Mouse (Mus musculus): Measurements from ENCODE around the gene Btf3l4.

Btf3l4 gene

DNA sequence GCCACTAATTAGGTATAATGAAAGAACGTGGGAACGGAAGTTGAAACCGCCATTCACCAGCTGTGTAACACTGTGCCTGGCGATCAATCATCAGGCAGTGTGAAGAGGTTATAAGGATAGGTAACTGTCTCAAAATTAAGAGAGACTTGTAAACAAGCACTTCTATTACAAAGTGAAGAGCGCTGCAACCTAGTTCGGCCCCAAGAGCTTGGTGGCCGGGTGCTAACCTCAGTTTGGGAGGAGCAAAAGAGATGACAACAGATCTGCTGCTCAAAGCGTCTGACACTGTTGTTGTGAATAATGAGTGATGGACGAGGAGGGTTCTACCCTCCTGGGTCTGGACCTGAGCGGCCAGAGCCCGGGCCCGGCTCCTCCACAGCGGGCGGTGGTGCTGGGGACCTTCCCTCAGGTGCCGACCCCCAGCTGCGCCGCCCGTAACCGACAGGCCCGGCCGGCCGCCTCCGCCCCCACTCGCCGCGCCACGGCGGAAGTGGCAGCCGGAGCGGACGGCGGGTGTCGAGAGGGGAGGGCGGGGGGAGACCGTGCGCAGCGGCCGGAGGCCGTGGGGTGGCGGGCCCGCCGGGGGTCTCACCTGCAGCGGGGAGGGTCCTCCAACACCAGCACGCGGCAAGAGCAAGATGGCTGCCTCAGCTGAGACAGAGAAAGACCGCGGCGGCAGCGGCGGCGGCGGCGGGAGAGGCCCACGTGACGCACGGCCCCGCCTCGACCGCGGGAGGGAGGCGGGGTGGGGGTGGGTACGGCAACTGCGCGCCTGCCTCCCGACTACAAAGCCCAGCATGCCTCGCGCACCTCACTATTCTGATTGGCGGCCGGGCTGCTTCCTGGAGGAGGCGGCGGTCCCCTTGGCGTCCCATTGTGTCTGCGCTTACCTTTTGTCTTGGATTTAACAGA is at the start of gene Btf3l4:
TSS of gene Btf3l4 (minus strand) at position 699 of the 912 bp plus-strand sequence.
- peak; percentile 89 to 90 for DNase-seq (ENCODE audit: low spot score in 2 of 2)

DNA sequence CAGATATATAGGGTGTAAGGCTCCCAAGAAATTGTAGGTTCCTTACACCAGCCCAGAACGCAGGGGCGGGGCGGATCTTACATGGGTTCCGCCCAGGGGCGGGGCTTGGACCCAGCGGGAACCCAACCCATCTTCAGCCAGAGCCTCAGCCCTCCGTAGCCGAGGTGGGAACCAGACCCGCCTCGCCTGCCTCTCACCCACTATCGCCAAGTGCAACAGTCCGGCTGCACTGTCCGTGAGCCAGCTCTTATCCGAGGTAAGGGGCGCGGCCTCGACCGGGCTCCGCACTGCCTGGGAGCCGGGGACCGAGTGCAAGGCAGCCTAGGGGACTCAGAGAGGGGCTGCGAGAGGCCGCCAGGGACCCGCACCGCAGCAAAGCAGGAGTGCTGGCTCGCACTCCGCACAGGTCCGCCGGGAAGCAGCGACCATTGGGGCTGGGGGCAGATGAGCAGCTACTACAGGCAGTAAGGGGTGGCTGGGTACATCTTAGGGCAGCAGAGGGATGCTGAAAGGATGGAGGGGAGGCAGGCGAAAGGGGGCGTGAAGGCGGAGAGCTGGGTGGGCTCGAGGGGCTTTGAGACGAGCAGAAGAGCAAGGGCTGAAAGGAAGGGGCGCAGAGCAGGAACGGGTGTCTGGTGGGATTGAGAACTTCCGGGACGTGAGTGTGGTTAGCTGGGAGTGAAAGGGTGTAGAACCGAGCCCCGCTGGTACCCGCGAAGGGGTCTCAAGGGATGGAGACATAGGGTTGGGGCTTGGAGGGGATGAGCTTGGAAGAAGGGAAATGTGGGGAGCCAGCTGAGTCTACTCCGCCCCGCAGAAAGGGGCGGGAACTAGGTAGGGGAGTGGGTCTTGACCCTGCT is 45.8 kb upstream of the Btf3l4 start, which contains the start of gene Rab3b:
TSS of gene Rab3b (plus strand) at position 101 of the 860 bp plus-strand sequence.
- DNase-seq (ENCODE audit: low spot score in 2 of 2) = peak; percentile 43 to 54

DNA sequence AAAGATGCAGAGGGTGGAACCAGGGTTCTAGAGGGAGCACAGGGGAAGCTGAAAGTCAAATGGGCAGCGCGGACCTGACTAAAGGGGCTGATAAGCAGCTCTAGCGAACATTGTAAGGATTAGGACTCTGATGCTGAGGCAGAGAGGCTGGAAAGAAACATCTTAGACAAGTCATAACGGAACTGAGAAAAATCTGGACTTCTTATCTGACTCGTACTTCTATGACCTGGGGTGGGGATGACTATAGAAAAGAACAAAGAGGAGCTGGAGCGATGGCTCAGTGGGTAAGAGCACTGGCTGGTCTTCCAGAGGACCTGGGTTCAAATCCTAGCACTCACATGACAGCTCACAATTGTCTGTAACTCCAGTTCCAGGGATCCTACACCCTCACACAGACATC is 44.5 kb upstream of the Btf3l4 start:
- no peak for DNase-seq (ENCODE audit: low spot score in 2 of 2)

DNA sequence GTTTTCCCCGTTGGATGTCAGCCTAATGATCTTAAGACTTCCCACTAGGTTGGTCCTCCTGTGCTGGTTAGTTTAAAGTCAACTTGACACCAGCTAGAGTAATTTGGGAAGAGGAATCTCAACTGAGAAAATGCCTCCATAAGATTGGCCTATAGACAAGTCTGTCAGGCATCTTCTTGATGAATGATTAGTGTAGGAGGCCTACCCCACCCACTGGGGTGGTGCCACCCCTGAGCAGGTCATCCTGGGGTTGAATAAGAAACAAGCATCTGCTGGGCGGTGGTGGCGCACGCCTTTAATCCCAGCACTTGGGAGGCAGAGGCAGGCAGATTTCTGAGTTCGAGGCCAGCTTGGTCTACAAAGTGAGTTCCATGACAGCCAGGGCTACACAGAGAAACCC is 40.3 kb upstream of the Btf3l4 start:
- no peak for DNase-seq (ENCODE audit: low spot score in 2 of 2)

DNA sequence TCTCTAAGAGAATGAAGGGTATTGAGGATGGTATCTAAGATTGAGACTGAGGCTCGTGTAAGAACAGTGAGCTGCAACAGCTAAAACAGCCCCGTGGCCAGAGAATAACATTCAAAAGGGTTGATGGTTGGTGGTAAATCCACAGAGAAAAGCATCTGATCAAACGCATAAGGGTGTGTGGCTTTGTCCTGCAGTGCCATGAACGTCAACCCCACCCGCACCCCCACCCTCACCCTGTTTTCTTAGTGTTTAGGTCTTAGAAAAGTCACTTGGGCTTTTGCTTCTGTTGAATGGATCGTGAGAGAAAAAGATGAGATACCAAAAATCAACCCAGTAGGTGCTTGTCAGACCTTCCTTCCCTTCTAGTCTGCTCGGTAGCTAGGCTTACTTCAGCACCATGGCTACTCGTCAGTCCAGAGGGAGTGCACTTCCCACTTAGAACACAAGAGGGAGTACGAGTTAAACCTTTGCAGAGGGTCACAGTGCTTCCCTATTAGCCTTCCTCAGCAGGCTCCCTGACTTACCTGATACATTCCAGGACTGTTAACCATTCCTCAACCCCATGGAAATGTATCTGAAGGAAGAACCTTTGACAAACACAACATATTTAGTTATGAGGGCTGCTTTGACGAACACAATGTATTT is 36.4 kb upstream of the Btf3l4 start:
- peak; percentile 65 for DNase-seq (ENCODE audit: low spot score in 2 of 2)

DNA sequence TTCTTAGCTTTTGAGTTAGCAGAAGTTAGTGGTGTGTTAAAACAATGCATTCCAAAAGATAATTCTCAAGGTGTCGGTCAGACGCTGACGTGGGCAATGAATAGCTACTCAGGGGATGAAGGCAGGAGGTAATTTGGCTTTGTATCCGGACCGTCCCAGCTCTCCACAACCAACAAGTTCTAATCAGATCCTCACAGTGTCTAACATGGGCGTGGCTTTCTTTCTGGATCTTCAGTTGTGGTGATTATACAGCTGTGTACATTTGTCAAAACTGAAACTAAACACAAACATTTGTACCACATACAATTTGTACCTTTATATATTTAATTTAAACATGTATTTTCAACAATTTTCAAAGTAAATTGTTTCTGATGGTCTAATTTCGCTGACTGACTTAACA is 33.4 kb upstream of the Btf3l4 start:
- peak in 1 of 2 experiments; percentile 7 for DNase-seq (ENCODE audit: low spot score in 2 of 2)

DNA sequence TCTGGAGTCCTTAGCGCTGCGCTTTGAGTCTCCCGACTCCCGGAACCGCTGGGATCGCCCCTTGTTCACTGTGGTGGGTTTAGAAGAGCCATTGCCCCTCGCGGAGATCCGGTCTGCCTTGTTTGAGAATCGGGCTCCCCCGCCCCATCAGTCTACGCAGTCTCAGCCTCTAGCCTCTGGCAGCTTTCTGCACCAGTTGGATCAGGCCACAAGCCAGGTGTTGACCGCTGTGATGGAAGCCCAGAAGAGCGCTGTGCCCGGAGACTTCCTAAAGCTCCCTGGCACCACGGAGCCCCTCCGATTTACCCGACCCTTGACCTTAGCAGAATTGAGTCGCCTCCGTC is 15.1 kb upstream of the Btf3l4 start, which contains the start of gene A730015C16Rik:
TSS of gene A730015C16Rik (minus strand) at position 115 of the 344 bp plus-strand sequence.
- DNase-seq (ENCODE audit: low spot score in 2 of 2) = peak in 1 of 2 experiments; percentile 2

DNA sequence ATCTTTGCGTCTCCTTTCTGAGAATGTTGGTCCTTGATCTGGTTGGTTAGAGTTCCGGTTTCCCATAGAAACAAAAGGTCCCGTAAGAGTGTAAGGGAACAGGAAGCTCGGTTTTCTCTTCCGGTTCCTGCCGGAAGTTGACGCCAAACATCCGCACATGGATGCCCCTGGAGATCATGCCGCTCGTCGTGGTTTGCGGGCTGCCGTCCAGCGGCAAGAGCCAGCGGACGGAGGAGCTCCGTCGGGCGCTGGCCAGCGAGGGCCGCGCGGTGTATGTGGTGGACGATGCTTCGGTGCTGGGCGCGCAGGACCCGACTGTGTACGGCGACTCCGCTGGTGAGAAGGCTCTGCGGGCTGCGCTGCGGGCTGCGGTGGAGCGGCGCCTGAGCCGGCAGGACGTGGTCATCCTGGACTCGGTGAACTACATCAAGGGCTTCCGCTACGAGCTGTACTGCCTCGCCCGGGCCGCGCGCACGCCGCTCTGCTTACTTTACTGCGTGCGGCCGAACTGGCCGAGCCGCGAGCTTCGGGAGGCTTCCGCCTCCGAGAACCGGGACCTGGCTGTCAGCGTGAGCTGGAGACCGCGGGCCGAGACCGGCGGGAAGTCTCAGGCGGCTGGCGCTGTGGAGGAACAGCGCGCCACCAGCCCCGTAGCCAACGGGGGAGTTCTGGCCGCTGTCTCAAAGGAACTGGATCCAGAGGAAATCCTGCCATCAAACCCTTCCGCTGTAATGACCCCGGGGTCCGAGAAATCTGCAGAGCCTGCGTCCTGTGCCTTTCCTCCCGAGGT is 14.5 kb upstream of the Btf3l4 start, which contains the start of gene Kti12:
TSS of gene Kti12 (plus strand) at position 71 of the 790 bp plus-strand sequence.
- DNase-seq (ENCODE audit: low spot score in 2 of 2) = peak; percentile 73 to 79

DNA sequence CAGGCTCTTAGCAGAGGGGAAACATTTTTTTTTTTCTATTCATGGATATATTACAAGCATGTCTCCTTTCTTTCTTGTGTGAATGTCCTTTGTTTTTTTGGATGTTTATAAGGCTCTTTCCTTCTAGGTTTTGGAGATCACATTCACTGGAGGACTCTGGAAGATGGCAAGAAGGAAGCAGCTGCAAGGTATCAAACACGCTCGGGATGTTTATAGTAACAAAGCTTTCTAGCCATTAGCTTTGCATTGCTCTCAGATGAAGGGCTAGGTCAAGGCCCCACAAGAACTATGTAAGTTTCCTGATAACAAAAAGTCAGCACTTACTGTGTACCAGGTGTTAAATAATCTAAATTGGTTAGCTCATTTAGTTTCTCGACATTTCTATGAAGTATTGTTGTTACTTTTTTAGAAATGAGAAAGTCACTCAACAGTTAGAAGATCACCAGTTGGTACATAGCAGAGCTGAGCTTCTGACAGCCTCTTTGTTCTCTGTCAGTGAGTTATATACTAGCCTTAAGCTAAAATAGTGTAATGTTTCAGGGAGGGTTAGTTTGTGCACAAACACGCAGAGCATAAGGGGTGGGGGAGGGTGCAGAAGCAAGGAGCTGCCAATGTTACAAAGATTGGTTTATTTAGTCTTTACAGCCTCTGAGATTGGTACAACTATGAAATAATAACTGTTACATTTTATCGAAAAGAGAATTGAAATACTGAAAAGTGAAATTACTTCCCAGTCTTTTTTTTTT is 12.6 kb upstream of the Btf3l4 start:
- DNase-seq (ENCODE audit: low spot score in 2 of 2) = no peak

DNA sequence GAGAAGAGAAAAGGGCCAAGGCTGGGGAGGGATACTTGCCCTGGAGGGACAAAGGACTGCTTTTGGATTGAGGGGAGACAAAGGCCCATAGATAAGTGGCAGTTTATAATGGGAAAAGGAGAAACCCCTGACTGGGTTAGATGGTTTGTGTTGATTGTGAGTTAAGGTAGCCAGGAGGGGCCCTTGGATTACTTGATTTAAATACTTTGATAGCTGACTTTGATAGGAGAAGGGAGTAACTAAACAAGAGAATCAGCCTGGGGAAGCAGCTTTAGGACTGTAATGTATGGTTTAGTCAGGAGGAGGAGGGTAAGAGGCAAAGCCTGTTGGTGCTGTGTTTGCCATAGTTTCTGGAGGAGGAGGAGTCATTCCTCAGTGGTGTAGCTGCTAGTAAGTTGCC is 9.9 kb upstream of the Btf3l4 start:
- DNase-seq (ENCODE audit: low spot score in 2 of 2) = no peak

DNA sequence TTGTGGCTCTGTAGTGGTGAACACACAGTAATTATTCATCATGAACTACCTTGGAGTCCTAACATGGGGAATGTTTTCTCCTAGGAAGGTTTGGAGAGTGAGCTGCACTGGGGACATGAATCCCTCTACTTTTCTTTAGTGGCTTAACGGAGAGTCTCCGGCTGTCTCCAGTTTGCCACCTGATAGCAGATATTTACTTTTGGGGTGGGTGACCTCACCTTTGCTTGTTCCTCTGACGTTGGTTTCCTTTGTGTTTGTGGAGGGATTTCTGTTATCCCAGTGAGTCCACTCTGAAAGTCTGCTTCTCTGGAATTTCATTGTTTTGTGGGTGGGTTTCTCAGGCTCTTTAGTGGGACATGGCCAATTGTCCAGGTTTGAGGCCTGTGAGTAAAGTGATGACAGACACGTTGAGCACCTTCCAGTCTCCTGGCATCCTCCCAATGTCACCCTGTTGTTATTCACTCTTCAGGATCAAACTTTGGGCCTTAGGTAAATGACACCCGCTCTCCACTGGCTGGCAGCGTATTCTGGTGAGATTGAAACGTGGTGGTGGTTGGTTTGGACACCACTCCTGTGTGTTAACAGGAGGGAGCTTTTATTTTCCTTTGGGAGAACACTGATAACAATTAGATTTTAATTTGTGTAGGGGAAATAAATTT is 8.6 kb upstream of the Btf3l4 start:
- no peak for DNase-seq (ENCODE audit: low spot score in 2 of 2)

DNA sequence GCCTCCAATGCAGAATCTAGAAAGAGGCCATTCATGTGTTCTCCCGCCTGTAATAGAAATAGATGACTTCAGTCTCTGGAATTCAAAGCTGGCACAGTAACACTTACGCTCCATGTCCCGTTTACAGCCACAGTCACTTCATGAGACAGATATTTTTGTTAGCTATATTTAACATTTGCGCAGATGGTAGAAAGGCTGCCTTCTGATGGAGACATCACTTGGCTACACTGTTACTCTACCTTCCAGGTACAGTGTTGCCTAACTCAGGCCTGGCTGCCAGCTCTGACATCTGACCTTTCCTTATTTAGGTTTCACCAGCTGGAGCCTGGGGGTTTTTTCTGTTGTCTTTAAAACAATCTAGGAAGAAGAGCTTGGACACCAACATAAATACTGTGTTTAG is 4.6 kb upstream of the Btf3l4 start:
- DNase-seq (ENCODE audit: low spot score in 2 of 2) = no peak

DNA sequence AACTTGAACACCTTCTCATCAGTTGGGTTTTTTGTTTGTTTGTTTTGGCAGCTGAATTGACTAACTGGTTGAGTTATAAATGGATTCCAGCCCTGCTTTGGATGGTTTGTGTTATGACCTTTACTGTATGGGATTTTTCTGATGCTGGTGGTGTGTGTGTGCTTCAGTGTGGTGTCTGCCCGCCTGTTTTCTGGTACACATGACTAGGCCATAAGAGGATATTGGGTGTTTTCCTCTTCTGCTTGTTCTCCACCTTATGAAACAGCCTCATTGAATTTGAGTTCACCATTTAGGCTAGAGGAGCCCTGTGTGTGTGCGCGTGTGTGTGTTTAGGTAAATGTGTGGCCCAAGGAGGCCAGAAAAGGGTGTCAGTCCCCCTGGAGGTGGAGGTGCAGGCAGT is 2.1 kb upstream of the Btf3l4 start:
- no peak for DNase-seq (ENCODE audit: low spot score in 2 of 2)

DNA sequence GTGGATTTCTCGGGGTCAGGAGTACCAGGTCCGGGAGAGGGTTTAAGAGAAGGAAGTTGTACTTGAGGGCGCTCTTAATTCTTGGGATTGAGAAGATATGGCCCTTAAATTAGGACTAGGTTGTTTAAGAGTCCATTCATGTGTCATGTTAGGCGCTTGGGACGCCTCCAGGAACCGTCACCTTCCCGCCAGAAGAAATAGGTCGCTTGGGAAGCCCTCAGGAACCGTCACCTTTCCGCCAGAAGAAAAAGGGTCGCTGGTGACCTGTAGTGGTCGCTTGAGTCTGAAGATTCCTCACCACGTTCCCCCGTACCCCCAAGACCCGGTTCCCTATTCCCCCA is 1.5 kb upstream of the Btf3l4 start:
- no peak for DNase-seq (ENCODE audit: low spot score in 2 of 2)

DNA sequence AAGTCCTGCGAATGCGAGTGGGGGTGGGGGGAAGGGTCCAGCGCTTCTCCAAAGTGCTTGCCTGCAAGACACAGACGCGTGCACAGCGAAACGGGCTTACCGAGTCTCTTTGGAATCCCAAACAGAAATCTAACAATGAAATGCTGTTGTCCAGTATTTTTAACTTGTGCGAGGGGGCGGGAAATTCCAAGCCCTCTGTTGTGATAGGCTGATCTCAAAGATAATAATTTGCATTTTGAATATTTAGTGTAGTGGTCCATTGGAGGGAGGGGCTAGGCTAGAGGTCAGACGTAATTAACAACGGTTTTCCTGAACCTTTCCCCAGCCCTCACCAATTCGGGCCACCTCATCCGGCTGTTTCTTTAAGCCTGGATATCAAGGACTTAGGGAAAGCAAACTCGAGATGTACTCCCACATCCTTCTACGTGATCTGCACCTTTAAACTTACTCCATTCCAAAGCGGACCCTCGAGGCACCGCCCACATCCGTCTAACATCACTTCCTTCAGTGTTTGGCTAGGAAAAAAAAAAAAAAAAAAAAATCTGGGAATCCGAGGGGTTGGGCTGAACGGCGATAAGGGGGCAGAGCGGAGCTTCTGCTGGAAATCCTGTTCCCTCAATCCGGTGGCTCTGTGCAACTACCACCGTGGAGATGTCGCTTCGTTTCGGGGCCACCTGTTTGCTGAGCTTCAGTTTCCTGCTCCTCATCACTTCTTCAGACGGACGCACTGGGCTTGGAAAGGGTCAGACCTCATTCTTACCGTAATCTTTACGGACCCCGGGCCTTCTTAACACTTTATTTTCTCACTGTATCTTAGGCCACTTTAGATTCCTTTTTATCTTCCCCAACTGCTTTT is 929 bp upstream of the Btf3l4 start, which contains the start of gene Txndc12:
TSS of gene Txndc12 (plus strand) at position 487 of the 856 bp plus-strand sequence.
- DNase-seq (ENCODE audit: low spot score in 2 of 2) = peak; percentile 75 to 83

DNA sequence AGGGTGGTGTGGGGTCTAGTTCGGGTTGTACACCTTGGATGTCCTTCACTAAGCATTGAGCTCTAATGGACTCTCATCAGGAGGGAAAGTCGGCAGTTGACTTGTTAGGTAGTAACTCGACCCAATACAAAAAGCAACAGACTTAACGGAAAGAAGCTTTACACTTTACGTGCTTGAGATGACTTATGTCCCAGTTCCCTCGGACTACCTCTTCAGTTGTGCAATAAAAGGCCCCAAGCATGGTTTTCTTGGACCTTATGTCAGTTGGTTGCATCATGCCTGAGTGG is 357 bp upstream of the Btf3l4 start:
- no peak for DNase-seq (ENCODE audit: low spot score in 2 of 2)

DNA sequence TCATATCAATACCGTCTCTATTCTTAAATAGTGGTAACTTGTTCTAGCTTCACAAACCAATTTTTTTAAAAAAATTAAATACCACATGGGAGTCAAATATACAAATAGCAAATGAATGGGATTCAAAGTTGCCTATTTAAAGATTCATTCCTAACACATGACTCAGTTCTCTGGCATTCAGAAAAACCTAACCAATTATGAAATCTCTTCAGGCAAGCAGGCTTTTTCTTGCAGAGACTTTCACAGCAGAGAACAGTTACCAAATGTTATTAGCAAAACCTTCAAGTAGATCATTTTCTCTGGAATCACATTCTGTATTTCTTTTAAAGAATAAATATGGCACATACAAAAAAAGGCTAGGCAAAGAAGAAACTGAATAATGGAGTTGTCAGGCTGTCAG is 2.7 kb downstream of the Btf3l4 start:
- no peak for DNase-seq (ENCODE audit: low spot score in 2 of 2)

DNA sequence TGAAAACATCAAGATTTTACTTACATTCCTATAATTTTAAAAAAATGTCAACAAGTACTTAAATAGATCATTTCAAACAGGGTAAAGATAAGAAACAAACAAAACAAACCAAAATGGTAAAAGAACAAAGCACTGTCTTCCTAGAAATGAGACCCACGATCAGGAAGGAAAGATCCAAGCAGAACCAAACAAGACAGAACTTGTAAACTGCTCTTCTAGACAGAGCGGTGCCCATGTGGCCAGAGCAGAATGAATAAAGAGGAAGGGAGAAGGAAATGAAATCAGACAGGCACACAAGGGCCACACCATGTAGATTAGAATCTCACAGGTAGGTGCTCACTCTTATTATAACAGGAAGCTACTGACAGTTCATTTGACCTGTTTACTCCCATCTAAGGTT is 6.8 kb downstream of the Btf3l4 start:
- no peak for DNase-seq (ENCODE audit: low spot score in 2 of 2)

DNA sequence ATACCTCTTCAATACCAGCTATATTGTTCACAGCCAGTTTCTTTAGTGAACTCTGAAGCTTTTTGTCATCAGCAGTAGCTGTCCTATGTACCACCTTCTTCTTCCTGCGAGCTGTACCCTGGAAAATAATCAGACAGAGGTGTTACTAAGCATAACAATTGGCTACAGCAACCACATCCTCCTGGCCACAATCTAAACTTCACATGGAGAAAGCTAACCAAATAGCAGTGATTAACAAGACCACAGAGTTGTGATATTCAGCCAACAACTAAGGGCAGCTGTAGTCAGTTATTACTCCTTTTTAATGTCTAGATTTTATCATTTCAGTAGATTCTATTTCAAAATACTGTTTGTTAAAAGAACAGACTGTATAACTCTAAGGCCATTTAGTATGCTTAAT is 7.3 kb downstream of the Btf3l4 start:
- DNase-seq (ENCODE audit: low spot score in 2 of 2) = no peak

All from spleen, postnatal 36 days (tissue).